Mouse (Mus musculus) kidney, adult 2 months (tissue): Measurements from ENCODE around the gene Zkscan17. TPM values are rescaled to one million over a fixed set of nuclear protein-coding genes. Genes with fewer than 3 reads are reported as not detected.

ENCODE experiments used
- DNase-seq: peaks from one replicate; pipeline ENCODE4 v3.0.0; 2021
- H3K27ac ChIP-seq: fragments of 200-500 bp; 2 replicates; pipeline ENCODE4 v1.5.1; 2012; ENCODE audit warnings: low read depth, low read length, control low read depth, inconsistent platforms; ENCODE audit not compliant: insufficient read depth
- H3K27me3 ChIP-seq: fragments of 200-500 bp; replicated peaks from 2 replicates; pipeline ENCODE4 v1.6.1; 2012; ENCODE audit warnings: mild to moderate bottlenecking, moderate library complexity, low read length, inconsistent platforms; ENCODE audit not compliant: control insufficient read depth, insufficient read depth
- H3K36me3 ChIP-seq: fragments of 200-500 bp; 2 replicates; pipeline ENCODE4 v1.6.1; 2012; ENCODE audit warnings: mild to moderate bottlenecking, moderate library complexity, low read length, inconsistent platforms; ENCODE audit not compliant: control insufficient read depth, insufficient read depth
- H3K4me1 ChIP-seq: fragments of 200-500 bp; 2 replicates; pipeline ENCODE4 v1.6.1; 2011; ENCODE audit warnings: low read length; ENCODE audit not compliant: control insufficient read depth, insufficient read depth
- H3K4me3 ChIP-seq: fragments of 200-500 bp; 2 replicates; pipeline ENCODE4 v1.5.1; 2011; ENCODE audit warnings: mild to moderate bottlenecking, low read depth, low read length, control low read depth; ENCODE audit not compliant: insufficient read depth
- CTCF ChIP-seq: fragments of 200-500 bp; conservative IDR thresholded peaks from 2 replicates; pipeline ENCODE4 v1.5.1; 2011; ENCODE audit warnings: low read depth, mild to moderate bottlenecking, control low read depth, low read length, moderate library complexity, mixed read lengths; ENCODE audit not compliant: insufficient read depth, insufficient read length
- POLR2A ChIP-seq: fragments of 200-500 bp; IDR thresholded peaks from one replicate; pipeline ENCODE4 v1.6.1; 2011; ENCODE audit warnings: low read depth, low read length, control low read depth
- WGBS: fragments of 180-500 bp; shearing (Covaris S2); methylation state at CpG from one replicate; pipeline ENCODE4 v1.1.7; 2018; 5-methylcytosine and 5-hydroxymethylcytosine counted together
- polyA plus RNA-seq: library from polyadenylated mRNA; depleted of rRNA; stranded (reverse); fragments of >200 nt; gene quantifications from 2 replicates; pipeline ENCODE4 v1.2.3, GENCODE M21; 2012

The Zkscan17 gene
- polyA plus RNA-seq, 1 experiment, result 12.7 TPM

- Histone ChIP-seq H3K4me3 (no peak overlapping the region), H3K4me1 (no peaks in the 10 kb centered on the region), H3K36me3 (no peaks in the 10 kb centered on the region), H3K27ac (no peak overlapping the region), H3K27me3 (no peaks in the 10 kb centered on the region)
- no peak for TF ChIP-seq CTCF
- TF ChIP-seq POLR2A, result no peak
- DNase-seq, result no peak
- 96% methylated on average over 11 of the region's 11 CpGs for WGBS
Observed at GRCm38 (mm10) chr11:59554127-59554526, 27.6 kb upstream of the Zkscan17 start.

- Histone ChIP-seq H3K4me3 (no peak overlapping the region), H3K27me3 (no peaks in the 10 kb centered on the region), H3K36me3 (no peaks in the 10 kb centered on the region), H3K27ac (no peak overlapping the region), H3K4me1 (no peaks in the 10 kb centered on the region)
- WGBS, result 82% methylated on average over 9 of the region's 9 CpGs
- TF ChIP-seq POLR2A (no peak), CTCF (no peak)
- DNase-seq, result no peak
Observed at GRCm38 (mm10) chr11:59544005-59544404, 17.5 kb upstream of the Zkscan17 start.

- Histone ChIP-seq H3K27ac (no peak overlapping the region), H3K27me3 (no peaks in the 10 kb centered on the region), H3K4me3 (no peak overlapping the region), H3K36me3 (no peaks in the 10 kb centered on the region), H3K4me1 (no peaks in the 10 kb centered on the region)
- 78% methylated on average over 3 of the region's 3 CpGs for WGBS
- no peak for DNase-seq
- no peak for TF ChIP-seq CTCF
- TF ChIP-seq POLR2A, result no peak
Observed at GRCm38 (mm10) chr11:59543376-59543775, 16.8 kb upstream of the Zkscan17 start.

GRCm38 (mm10) chr11:59542442-59542841 lies 15.9 kb upstream of the Zkscan17 start:
- no peaks in the 10 kb centered on the region for H3K27me3 ChIP-seq
- H3K4me1 ChIP-seq, result no peaks in the 10 kb centered on the region
- peak; percentile 11 for DNase-seq
- H3K4me3 ChIP-seq, result no peak overlapping the region
- TF ChIP-seq POLR2A (no peak), CTCF (no peak)
- 78% methylated on average over 6 of the region's 6 CpGs for WGBS
- no peak overlapping the region for H3K27ac ChIP-seq
- no peaks in the 10 kb centered on the region for H3K36me3 ChIP-seq

- no peaks in the 10 kb centered on the region; the same call in 1 of the 2 replicates for H3K27me3 ChIP-seq
- H3K4me3 ChIP-seq, result no peak within 1 kb of the TSS
- 45% methylated on average over 3 of the region's 3 CpGs for WGBS
- H3K4me1 ChIP-seq, result no peaks in the 10 kb centered on the region
- H3K36me3 ChIP-seq, result no peaks in the 10 kb centered on the region
- H3K27ac ChIP-seq, result no peak within 1 kb of the TSS
- DNase-seq, result no peak
- TF ChIP-seq CTCF, result no peak
- TF ChIP-seq POLR2A, result no peak
Observed at GRCm38 (mm10) chr11:59541324-59541723, 14.8 kb upstream of the Zkscan17 start, which contains the start of gene Nlrp3. Gene Nlrp3 (plus strand): TSS chr11:59541568.

- H3K27me3 ChIP-seq, result no peaks in the 10 kb centered on the region; the same call in 1 of the 2 replicates
- no peak for TF ChIP-seq CTCF
- no peak for TF ChIP-seq POLR2A
- 79% methylated on average over 3 of the region's 3 CpGs for WGBS
- no peaks in the 10 kb centered on the region for H3K36me3 ChIP-seq
- no peak overlapping the region for H3K27ac ChIP-seq
- no peak for DNase-seq
- H3K4me1 ChIP-seq, result no peaks in the 10 kb centered on the region
- no peak overlapping the region for H3K4me3 ChIP-seq
Observed at GRCm38 (mm10) chr11:59540123-59540522, 13.6 kb upstream of the Zkscan17 start.

GRCm38 (mm10) chr11:59538387-59538786 lies 11.8 kb upstream of the Zkscan17 start:
- DNase-seq, result peak; percentile 32
- TF ChIP-seq CTCF (peak; percentile 35), POLR2A (no peak)
- Histone ChIP-seq H3K27ac (no peak overlapping the region), H3K4me1 (no peaks in the 10 kb centered on the region), H3K27me3 (no peaks in the 10 kb centered on the region; the same call in 1 of the 2 replicates), H3K36me3 (no peaks in the 10 kb centered on the region), H3K4me3 (no peak overlapping the region)
- 22% methylated on average over 11 of the region's 11 CpGs for WGBS
